Mouse (Mus musculus): ENCODE measurements around the gene Sf3a2. TPM values are rescaled to one million over a fixed set of nuclear protein-coding genes. Genes with fewer than 3 reads are reported as not detected.
A peak's percentile ranks its signal among the peaks of the same experiment; 100 is the strongest.

The Sf3a2 gene
- polyA plus RNA-seq, 1 experiment: 93.1 TPM

- no peaks in the 10 kb centered on the region for H3K36me3 ChIP-seq (ENCODE audit: control insufficient read depth, insufficient read depth)
- peak overlapping the region; percentile 88 for H3ac ChIP-seq (ENCODE audit: control insufficient read depth, insufficient read length)
- H3K4me2 ChIP-seq (ENCODE audit: low read depth): peak overlapping the region; percentile 82
- TF ChIP-seq POLR2AphosphoS2 (IDR thresholded peaks at IDR 0.05; ENCODE audit: insufficient read length, low read depth) (no peak), USF1 (IDR thresholded peaks at IDR 0.05; ENCODE audit: low read depth) (no peak), REST (IDR thresholded peaks at IDR 0.05; ENCODE audit: insufficient read depth, insufficient read length) (no peak), POLR2A (IDR thresholded peaks at IDR 0.05; ENCODE audit: insufficient read length, low read depth) (no peak), E2F4 (IDR thresholded peaks at IDR 0.05; ENCODE audit: insufficient read depth) (no peak), TCF12 (IDR thresholded peaks at IDR 0.05; ENCODE audit: insufficient read depth, poor library complexity, severe bottlenecking) (no peak), CEBPB (IDR thresholded peaks at IDR 0.05; ENCODE audit: insufficient read depth, poor library complexity, severe bottlenecking) (no peak), MYOG (IDR thresholded peaks at IDR 0.05; ENCODE audit: control insufficient read depth in 1 of 3, insufficient read depth in 1 of 3, insufficient read length in 2 of 3, low read depth in 2 of 3) (no peak), MYOD1 (IDR thresholded peaks at IDR 0.05; ENCODE audit: control insufficient read depth in 1 of 3, insufficient read length in 2 of 3, low read depth in 2 of 3) (no peak), MAX (IDR thresholded peaks at IDR 0.05; ENCODE audit: low read depth) (no peak), SRF (IDR thresholded peaks at IDR 0.05; ENCODE audit: control insufficient read depth, insufficient read length, low read depth) (no peak), TCF3 (IDR thresholded peaks at IDR 0.05; ENCODE audit: insufficient read length, low read depth) (no peak)
- no peaks in the 10 kb centered on the region for H3K27me3 ChIP-seq (ENCODE audit: control insufficient read depth, insufficient read depth, insufficient read length)
- H3K4me3 ChIP-seq: peak overlapping the region; percentile 64
- H3K79me2 ChIP-seq (ENCODE audit: control insufficient read depth, insufficient read depth): peaks cover 51% of the 10 kb centered on the region
Measured at GRCm38 (mm10) chr10:80755291-80756015, 42.5 kb upstream of the Sf3a2 start.

GRCm38 (mm10) chr10:80756099-80756498 is 41.9 kb upstream of the Sf3a2 start:
- peak overlapping the region; percentile 88 for H3ac ChIP-seq (ENCODE audit: control insufficient read depth, insufficient read length)
- TF ChIP-seq TCF12 (IDR thresholded peaks at IDR 0.05; ENCODE audit: insufficient read depth, poor library complexity, severe bottlenecking) (no peak), MYOD1 (IDR thresholded peaks at IDR 0.05; ENCODE audit: control insufficient read depth in 1 of 3, insufficient read length in 2 of 3, low read depth in 2 of 3) (peak in 2 of 3 experiments; percentile 10 to 69), POLR2A (IDR thresholded peaks at IDR 0.05; ENCODE audit: insufficient read length, low read depth) (no peak), TCF3 (IDR thresholded peaks at IDR 0.05; ENCODE audit: insufficient read length, low read depth) (no peak)
- peak overlapping the region; percentile 64 for H3K4me3 ChIP-seq

GRCm38 (mm10) chr10:80756509-80756908 is 41.5 kb upstream of the Sf3a2 start:
- Histone ChIP-seq H3K27me3 (ENCODE audit: control insufficient read depth, insufficient read depth, insufficient read length) (no peaks in the 10 kb centered on the region), H3K79me2 (ENCODE audit: control insufficient read depth, insufficient read depth) (peaks cover 61% of the 10 kb centered on the region), H3ac (ENCODE audit: control insufficient read depth, insufficient read length) (peak overlapping the region; percentile 88), H3K4me2 (ENCODE audit: low read depth) (peak overlapping the region; percentile 82), H3K36me3 (ENCODE audit: control insufficient read depth, insufficient read depth) (no peaks in the 10 kb centered on the region), H3K4me3 (peak overlapping the region; percentile 64)
- TF ChIP-seq SRF (IDR thresholded peaks at IDR 0.05; ENCODE audit: control insufficient read depth, insufficient read length, low read depth): no peak
- no peak for TF ChIP-seq MYOG (IDR thresholded peaks at IDR 0.05; ENCODE audit: control insufficient read depth in 1 of 3, insufficient read depth in 1 of 3, insufficient read length in 2 of 3, low read depth in 2 of 3)
- no peak for TF ChIP-seq E2F4 (IDR thresholded peaks at IDR 0.05; ENCODE audit: insufficient read depth)
- no peak for TF ChIP-seq REST (IDR thresholded peaks at IDR 0.05; ENCODE audit: insufficient read depth, insufficient read length)
- no peak for TF ChIP-seq MAX (IDR thresholded peaks at IDR 0.05; ENCODE audit: low read depth)
- no peak for TF ChIP-seq USF1 (IDR thresholded peaks at IDR 0.05; ENCODE audit: low read depth)
- no peak for TF ChIP-seq TCF12 (IDR thresholded peaks at IDR 0.05; ENCODE audit: insufficient read depth, poor library complexity, severe bottlenecking)
- no peak for TF ChIP-seq CEBPB (IDR thresholded peaks at IDR 0.05; ENCODE audit: insufficient read depth, poor library complexity, severe bottlenecking)
- TF ChIP-seq TCF3 (IDR thresholded peaks at IDR 0.05; ENCODE audit: insufficient read length, low read depth): no peak
- TF ChIP-seq MYOD1 (IDR thresholded peaks at IDR 0.05; ENCODE audit: control insufficient read depth in 1 of 3, insufficient read length in 2 of 3, low read depth in 2 of 3): no peak
- TF ChIP-seq POLR2A (IDR thresholded peaks at IDR 0.05; ENCODE audit: insufficient read length, low read depth): no peak
- TF ChIP-seq POLR2AphosphoS2 (IDR thresholded peaks at IDR 0.05; ENCODE audit: insufficient read length, low read depth): no peak

More at GRCm38 (mm10) chr10:80756099-80756498, 41.9 kb upstream of the Sf3a2 start:
- H3K79me2 ChIP-seq (ENCODE audit: control insufficient read depth, insufficient read depth): peaks cover 57% of the 10 kb centered on the region
- peak overlapping the region; percentile 82 for H3K4me2 ChIP-seq (ENCODE audit: low read depth)
- no peaks in the 10 kb centered on the region for H3K27me3 ChIP-seq (ENCODE audit: control insufficient read depth, insufficient read depth, insufficient read length)
- no peaks in the 10 kb centered on the region for H3K36me3 ChIP-seq (ENCODE audit: control insufficient read depth, insufficient read depth)

GRCm38 (mm10) chr10:80756967-80757366 is 41.0 kb upstream of the Sf3a2 start:
- H3K36me3 ChIP-seq (ENCODE audit: control insufficient read depth, insufficient read depth): no peaks in the 10 kb centered on the region
- peak overlapping the region; percentile 88 for H3ac ChIP-seq (ENCODE audit: control insufficient read depth, insufficient read length)
- H3K27me3 ChIP-seq (ENCODE audit: control insufficient read depth, insufficient read depth, insufficient read length): no peaks in the 10 kb centered on the region
- TF ChIP-seq MYOG (IDR thresholded peaks at IDR 0.05; ENCODE audit: control insufficient read depth in 1 of 3, insufficient read depth in 1 of 3, insufficient read length in 2 of 3, low read depth in 2 of 3) (no peak), POLR2A (IDR thresholded peaks at IDR 0.05; ENCODE audit: insufficient read length, low read depth) (no peak), E2F4 (IDR thresholded peaks at IDR 0.05; ENCODE audit: insufficient read depth) (no peak), USF1 (IDR thresholded peaks at IDR 0.05; ENCODE audit: low read depth) (no peak), TCF12 (IDR thresholded peaks at IDR 0.05; ENCODE audit: insufficient read depth, poor library complexity, severe bottlenecking) (no peak), SRF (IDR thresholded peaks at IDR 0.05; ENCODE audit: control insufficient read depth, insufficient read length, low read depth) (no peak), MAX (IDR thresholded peaks at IDR 0.05; ENCODE audit: low read depth) (no peak), TCF3 (IDR thresholded peaks at IDR 0.05; ENCODE audit: insufficient read length, low read depth) (no peak), CEBPB (IDR thresholded peaks at IDR 0.05; ENCODE audit: insufficient read depth, poor library complexity, severe bottlenecking) (no peak)
- H3K4me3 ChIP-seq: peak overlapping the region; percentile 64
- peaks cover 66% of the 10 kb centered on the region for H3K79me2 ChIP-seq (ENCODE audit: control insufficient read depth, insufficient read depth)
- H3K4me2 ChIP-seq (ENCODE audit: low read depth): peak overlapping the region; percentile 82
